Mouse (Mus musculus): ENCODE data around the gene Csf3r.

The Csf3r gene

DNA sequence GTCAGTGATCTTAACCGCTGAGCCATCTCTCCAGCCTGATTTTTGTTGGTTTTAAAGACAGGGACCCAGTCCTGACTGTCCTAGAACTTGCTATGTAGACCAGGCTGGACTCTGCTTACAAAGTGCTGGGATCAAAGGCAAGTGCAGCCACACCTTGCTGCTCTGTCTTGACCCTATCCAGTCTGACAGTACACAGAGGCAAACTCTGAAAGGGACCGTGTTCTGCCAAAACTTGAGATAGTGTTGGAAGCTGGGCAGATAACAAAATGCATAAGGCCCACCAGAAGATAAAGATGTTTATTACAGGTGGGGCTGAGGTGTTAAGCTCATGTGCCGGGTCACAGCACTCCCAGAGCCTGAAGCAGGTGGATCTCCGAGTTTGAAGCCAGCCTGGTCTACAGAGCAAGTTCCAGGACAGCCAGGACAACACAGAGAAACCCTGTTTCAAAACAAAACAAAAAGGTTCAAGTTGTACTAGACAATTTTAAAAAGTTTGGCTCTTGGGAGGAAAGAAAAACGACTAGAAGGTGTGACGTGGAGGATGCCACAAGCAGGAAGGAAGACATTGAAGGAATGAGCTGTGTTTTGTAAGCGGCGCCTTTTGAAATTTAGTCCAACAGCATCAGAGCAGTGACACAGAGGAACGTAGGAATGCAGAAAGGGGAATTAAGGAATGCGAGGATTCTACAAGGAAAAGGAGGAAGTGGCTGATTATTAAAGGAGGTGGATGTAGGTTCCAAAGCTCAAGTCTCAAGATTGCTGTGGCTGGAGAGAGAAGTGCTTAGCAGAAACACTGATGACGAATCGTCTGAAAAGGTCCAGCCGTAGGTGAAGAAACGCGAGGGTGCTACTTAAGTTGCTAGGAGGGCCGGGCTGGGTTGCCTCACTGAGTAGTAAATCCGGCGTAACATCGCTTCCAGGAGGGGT lies 33.1 kb downstream of the Csf3r start:
- no peak for DNase-seq

GRCm38 (mm10) chr4:126058134-126058996 lies 34.0 kb downstream of the Csf3r start, which contains the start of gene Oscp1:
Gene Oscp1, plus strand, starts transcription at chr4:126058565.
- peak; percentile 75 to 77 for DNase-seq

DNA sequence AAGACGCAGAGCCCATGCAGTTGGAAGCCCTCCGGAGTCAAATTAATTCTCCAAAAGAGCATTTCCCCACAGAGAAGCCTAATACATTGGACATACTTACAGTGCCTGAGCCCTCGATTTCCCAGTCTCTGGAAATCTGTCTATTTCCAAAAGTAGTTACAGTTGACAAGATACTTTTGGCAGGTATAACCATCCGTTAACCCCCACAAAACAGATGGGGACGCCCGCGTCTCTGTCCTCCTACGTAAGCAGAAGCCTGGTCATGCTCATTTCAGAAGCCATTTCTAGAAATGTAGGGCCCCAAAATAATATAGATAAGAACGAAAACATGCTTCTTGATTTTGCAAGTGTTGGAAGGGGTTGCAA lies 34.6 kb downstream of the Csf3r start:
- DNase-seq: no peak

DNA sequence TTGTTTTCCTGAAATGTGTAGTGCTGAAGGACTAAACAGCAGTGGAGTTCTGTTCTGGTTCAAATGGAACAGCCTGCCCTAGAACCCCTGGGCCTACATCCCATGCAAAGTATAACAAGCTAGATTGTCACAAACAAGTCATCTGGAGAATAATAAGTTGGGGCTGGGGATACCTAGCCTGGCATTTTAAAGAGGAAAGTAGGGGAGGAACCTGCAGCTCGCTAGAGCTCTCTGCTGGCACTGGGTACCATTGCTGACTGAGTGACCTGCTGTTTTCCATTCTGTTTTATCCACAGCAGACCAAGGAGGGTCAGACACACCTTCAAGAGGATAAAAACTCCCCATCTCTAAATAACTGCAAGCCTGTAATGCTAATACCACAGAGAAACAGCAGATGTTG lies 38.5 kb downstream of the Csf3r start:
- peak in 1 of 2 experiments; percentile 15 for DNase-seq

DNA sequence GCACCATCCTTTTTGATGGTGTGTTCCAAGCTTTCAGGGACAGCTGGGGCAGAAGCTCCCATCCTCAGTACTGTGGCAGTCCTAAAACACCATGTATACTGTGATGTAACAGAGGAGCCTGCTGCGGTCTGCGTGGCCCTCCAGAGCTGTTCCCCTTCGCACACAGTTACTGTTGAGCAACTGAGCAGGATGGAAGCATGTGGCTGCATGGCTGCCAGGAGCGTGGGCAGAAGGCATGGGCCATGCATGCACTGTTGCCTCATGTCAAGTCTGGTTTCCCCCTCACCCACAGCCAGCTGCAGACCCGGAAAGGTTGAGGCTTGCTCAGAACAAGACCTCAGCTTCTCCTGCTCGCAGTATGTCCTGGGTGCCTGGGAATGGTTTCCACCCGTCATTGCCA lies 40.9 kb downstream of the Csf3r start:
- no peak for DNase-seq

GRCm38 (mm10) chr4:126067401-126068077 lies 43.2 kb downstream of the Csf3r start:
- no peak for DNase-seq

DNA sequence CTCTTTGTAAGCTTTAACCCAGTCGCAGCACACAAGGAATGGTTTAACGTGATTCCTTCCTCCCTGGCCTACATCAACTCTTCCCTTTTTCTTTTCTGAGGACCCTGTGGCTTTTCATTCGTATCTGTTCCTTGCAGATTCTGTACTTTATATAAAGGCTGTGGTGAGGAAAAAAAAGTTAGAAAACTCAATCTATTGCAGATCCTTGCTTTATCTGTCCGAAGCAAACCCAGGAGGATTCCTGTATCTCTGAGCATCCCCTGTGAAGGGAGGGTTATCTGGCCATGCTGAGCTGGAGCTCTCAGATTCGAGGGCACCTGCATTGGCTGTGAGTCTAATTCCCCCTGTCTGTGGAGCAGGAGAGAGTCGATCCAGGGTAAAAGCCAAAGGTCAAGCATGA lies 44.5 kb downstream of the Csf3r start:
- no peak for DNase-seq

DNA sequence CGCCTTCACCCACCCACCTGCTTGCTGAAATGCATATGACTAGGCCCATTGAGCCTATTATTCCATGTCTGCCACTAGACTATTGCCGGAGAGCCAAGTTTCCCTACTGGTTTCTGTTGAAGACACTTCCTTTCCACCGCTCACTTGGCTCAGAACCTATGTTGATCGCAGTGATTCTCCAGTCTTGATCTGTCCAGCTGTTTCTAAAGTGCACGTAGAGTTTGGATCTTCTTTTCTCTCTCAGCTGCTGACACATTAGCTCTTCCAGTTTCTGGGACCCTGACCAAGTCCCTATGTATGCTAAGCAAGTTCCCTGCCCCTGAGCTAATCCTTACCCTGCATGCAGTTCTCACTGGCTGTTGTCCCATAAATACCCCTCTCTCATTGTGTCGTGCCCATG lies 53.5 kb downstream of the Csf3r start:
- DNase-seq: no peak

GRCm38 (mm10) chr4:126079266-126079665 lies 54.9 kb downstream of the Csf3r start:
- DNase-seq: no peak

DNA sequence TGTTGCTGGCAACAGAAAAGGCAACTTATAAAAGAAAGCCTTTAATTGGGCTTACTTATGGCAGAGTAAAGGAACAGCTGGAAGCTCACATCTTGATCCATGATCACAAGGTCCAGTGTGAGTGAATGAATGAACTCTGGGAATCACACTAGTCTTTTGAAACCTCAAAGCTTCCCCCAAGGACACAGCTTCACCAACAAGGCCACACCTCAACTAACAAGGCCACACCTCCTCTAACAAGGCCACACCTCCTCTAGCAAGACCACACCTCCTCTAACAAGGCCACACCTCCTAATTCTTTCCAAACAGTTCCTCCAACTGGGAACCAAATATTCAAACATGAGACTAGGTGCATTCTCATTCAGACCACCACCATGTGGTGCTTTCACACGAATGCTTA lies 57.3 kb downstream of the Csf3r start:
- DNase-seq: no peak

DNA sequence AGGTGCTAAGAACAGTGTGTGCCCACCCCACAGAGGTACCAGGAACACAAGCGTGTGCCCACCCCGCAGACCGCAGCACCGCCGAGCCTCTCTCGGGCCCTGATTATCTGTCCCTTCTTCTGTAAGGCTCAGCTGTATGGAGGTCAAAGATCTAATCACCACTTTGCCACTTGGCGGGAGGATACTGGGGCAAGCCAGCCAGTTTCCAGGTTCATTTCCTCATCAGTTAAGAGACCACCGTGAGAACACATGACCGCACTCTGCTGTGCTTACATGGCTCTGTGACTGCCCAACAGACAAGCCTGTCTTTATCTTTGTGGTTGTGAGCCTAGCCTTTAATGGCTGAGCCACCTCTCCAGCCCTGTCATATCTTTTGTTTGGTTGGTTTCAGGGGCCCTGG lies 58.7 kb downstream of the Csf3r start:
- DNase-seq: no peak

DNA sequence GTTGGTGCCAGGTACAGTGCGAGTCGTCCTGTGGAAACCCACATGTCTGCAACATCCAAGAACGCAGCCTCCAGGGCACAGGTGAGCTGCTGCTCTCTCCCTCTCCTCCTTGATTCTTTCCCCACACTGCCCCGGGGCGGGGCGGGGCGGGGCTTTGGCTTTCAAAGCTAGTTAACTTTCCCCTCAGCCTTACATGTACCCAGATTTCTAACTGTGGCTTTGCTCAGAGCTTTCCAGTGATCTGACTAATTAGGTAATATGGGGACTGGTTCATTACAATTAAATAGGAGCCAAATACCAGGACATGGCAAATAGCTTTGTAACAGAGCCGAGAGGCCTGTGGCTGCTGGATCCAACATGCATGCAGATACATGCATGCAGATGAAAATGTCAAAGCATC lies 60.0 kb downstream of the Csf3r start:
- DNase-seq: no peak

- peak; percentile 65 to 77 for DNase-seq
These were observed 61.7 kb downstream of the Csf3r start for GRCm38 (mm10) chr4:126085996-126086576.

GRCm38 (mm10) chr4:126090101-126090847 lies 65.9 kb downstream of the Csf3r start:
- no peak for DNase-seq

- DNase-seq: no peak
These were observed 66.4 kb downstream of the Csf3r start for GRCm38 (mm10) chr4:126090848-126091124.

DNA sequence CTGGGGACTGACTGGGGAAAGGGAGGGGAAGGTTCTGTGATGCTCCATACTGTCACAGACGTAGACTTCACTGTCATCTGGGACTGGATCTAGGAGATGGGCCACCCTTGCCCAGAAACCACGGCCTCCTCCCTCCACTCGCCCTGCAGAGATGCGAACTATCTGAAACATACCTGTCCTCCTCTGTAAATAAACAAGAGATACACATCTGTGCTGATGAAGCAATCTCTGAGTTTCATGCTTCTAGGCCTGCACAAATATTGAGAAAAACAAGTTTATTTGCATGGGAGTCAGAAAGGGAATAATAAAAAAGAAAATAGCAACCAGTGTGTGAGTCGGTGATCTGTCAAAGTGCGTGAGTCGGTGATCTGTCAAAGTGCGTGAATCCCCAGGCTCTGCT lies 67.5 kb downstream of the Csf3r start:
- no peak for DNase-seq

Data from spleen, adult 18-20 months (tissue).